Mouse (Mus musculus): Measurements from ENCODE around the gene Abca12. TPM values are rescaled to one million over a fixed set of nuclear protein-coding genes. Genes with fewer than 3 reads are reported as not detected.

Gene Abca12
- polyA plus RNA-seq (2012; fragmentation: generic; extraction: Trizol), result not detected

DNA sequence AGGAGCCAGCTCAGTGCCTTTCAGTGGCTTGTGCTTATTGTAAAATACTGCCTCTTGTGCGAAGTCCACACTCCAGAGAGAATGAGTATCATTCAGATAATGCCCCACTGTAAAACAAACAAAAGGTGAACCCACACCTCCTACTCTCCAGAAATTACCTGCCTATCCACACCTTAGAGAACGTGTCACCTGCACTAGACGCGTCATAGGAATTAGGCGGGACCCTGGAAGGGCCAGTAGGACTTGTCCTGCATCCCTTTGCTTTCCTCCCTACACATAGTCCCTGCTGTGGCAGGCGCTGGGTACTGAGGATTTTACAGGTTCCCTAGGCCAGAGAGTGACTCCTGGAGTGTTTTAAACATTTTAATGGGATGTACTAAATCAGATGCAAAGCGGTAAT is at the start of gene Abca12:
Abca12 (minus strand) TSS at position 101 of the 400 bp plus-strand sequence.

Other genes starting within 250 kb of the Abca12 start
- gene Atic, start 142.2 kb upstream of the Abca12 start, polyA plus RNA-seq (2012; fragmentation: generic; extraction: Trizol), result 10 to 100 TPM; 45.8 to 74.8 TPM
- 100 to 1,000 TPM in 1 of 2 experiments, 10 to 100 TPM in 1; 33.4 to 769 TPM for gene Fn1, start 238.3 kb upstream of the Abca12 start, polyA plus RNA-seq (2012; fragmentation: generic; extraction: Trizol)

Measured in C3H10T1/2 (cell line).